Mouse (Mus musculus) embryonic fibroblast, embryonic 13.5 days (primary cell): ENCODE data around the gene Gm20388. TPM values are rescaled to one million over a fixed set of nuclear protein-coding genes. Genes with fewer than 3 reads are reported as not detected.

Experiments
- H3K27ac ChIP-seq: 2 replicates; pipeline ENCODE4 v1.5.1; 2012; ENCODE audit warnings: low read length, control low read depth, inconsistent platforms; ENCODE audit not compliant: insufficient read depth
- H3K4me1 ChIP-seq: 2 replicates; pipeline ENCODE4 v1.6.1; 2011; ENCODE audit warnings: low read length; ENCODE audit not compliant: control insufficient read depth, insufficient read depth
- H3K4me3 ChIP-seq: 2 replicates; pipeline ENCODE4 v1.5.1; 2011; ENCODE audit warnings: mild to moderate bottlenecking, control low read depth, low read length; ENCODE audit not compliant: insufficient read depth
- CTCF ChIP-seq: IDR thresholded peaks from 2 replicates; pipeline ENCODE4 v1.5.1; 2011; ENCODE audit warnings: mild to moderate bottlenecking, control low read depth, low read length, moderate library complexity, borderline replicate concordance; ENCODE audit not compliant: insufficient read depth
- POLR2A ChIP-seq: IDR thresholded peaks from 2 replicates; pipeline ENCODE4 v1.6.1; 2011; ENCODE audit warnings: low read depth, mild to moderate bottlenecking, control low read depth, low read length, moderate library complexity
- polyA plus RNA-seq: library from polyadenylated mRNA; stranded (reverse); fragments of >200 nt; gene quantifications from 2 replicates; pipeline ENCODE4 v1.2.4, GENCODE M21; 2011; ENCODE audit warnings: low read depth; ENCODE audit not compliant: missing spikeins, insufficient read length

Gm20388 gene
- polyA plus RNA-seq, 1 experiment: 82.8 TPM

GRCm38 (mm10) chr8:122891440-122891839 is 2980.8 kb downstream of the Gm20388 start:
- TF ChIP-seq CTCF (no peak), POLR2A (no peak)
- Histone ChIP-seq H3K27ac (no peak overlapping the region), H3K4me3 (no peak overlapping the region), H3K4me1 (no peaks in the 10 kb centered on the region)

- TF ChIP-seq CTCF (no peak), POLR2A (no peak)
- Histone ChIP-seq H3K4me1 (no peaks in the 10 kb centered on the region), H3K27ac (no peak overlapping the region), H3K4me3 (no peak overlapping the region)
Measured at GRCm38 (mm10) chr8:122893451-122893850, 2982.8 kb downstream of the Gm20388 start.

GRCm38 (mm10) chr8:122896317-122896716 is 2985.7 kb downstream of the Gm20388 start:
- TF ChIP-seq CTCF (no peak), POLR2A (no peak)
- Histone ChIP-seq H3K4me3 (no peak overlapping the region), H3K4me1 (no peaks in the 10 kb centered on the region), H3K27ac (no peak overlapping the region)

- Histone ChIP-seq H3K4me1 (no peaks in the 10 kb centered on the region), H3K4me3 (no peak overlapping the region), H3K27ac (no peak overlapping the region)
- TF ChIP-seq CTCF (no peak), POLR2A (no peak)
Measured at GRCm38 (mm10) chr8:122897200-122897599, 2986.6 kb downstream of the Gm20388 start.

- H3K4me3 ChIP-seq: no peak overlapping the region
- no peak overlapping the region for H3K27ac ChIP-seq
- H3K4me1 ChIP-seq: no peaks in the 10 kb centered on the region
- TF ChIP-seq POLR2A (no peak), CTCF (no peak)
Measured at GRCm38 (mm10) chr8:122898018-122898417, 2987.4 kb downstream of the Gm20388 start.

GRCm38 (mm10) chr8:122898473-122898872 is 2987.8 kb downstream of the Gm20388 start:
- Histone ChIP-seq H3K4me1 (no peaks in the 10 kb centered on the region), H3K4me3 (no peak overlapping the region), H3K27ac (no peak overlapping the region)
- TF ChIP-seq POLR2A (no peak), CTCF (no peak)

GRCm38 (mm10) chr8:122899085-122899484 is 2988.4 kb downstream of the Gm20388 start:
- H3K4me1 ChIP-seq: no peaks in the 10 kb centered on the region
- no peak overlapping the region for H3K4me3 ChIP-seq
- no peak overlapping the region for H3K27ac ChIP-seq
- TF ChIP-seq POLR2A: no peak

GRCm38 (mm10) chr8:122901476-122901875 is 2990.8 kb downstream of the Gm20388 start:
- Histone ChIP-seq H3K4me3 (no peak overlapping the region), H3K27ac (no peak overlapping the region), H3K4me1 (peaks cover 14% of the 10 kb centered on the region)
- TF ChIP-seq POLR2A: no peak
- no peak for TF ChIP-seq CTCF

DNA sequence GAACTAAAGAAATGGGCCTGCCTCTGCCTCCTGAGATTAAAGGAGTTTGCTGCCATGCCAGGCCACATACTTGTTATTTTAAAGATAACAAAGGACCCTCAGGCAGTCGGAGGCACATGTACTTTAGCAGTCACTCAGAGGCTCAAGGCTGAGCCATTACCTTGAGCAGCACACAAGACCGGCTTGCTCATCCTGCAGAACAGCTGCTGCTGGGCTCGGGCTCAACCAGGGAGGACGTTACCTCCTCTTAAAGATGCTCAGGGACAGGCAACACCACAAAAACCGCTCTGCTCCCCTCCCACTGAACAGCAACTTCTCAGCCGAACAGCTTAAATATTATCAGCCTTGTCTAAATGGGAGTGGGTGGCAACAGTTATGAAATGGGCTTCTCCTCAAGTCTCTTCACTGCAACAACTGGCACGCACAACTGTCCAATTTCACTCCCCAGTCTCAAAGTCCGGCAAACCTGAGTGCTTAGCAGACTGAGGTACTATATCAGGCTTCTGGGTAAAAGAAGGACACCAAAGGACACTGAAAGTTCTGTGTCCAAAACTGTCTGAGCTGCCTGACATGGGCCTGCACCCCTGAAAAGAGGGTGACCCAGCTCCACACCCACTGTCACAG is 2991.4 kb downstream of the Gm20388 start:
- Histone ChIP-seq H3K4me1 (peaks cover 15% of the 10 kb centered on the region), H3K4me3 (no peak overlapping the region), H3K27ac (no peak overlapping the region)
- no peak for TF ChIP-seq POLR2A
- TF ChIP-seq CTCF: no peak

GRCm38 (mm10) chr8:122902581-122902980 is 2991.9 kb downstream of the Gm20388 start:
- no peak overlapping the region for H3K4me3 ChIP-seq
- peaks cover 18% of the 10 kb centered on the region for H3K4me1 ChIP-seq
- H3K27ac ChIP-seq: no peak overlapping the region
- TF ChIP-seq POLR2A: no peak
- TF ChIP-seq CTCF: no peak
